Mouse (Mus musculus) liver, adult 2 months (tissue): ENCODE measurements at regions not wholly inside any gene's neighbourhood (a gene's known extent, or its start where the extent isn't known, plus 50 kb on each side); places are given as distances from the start of the nearest gene placed in this dataset.

ENCODE experiments used
- CTCF ChIP-seq: fragments of 200-500 bp; IDR thresholded peaks from 2 replicates; pipeline ENCODE4 v1.5.1; 2011; ENCODE audit warnings: low read depth, low read length, control low read depth
- POLR2A ChIP-seq: fragments of 200-500 bp; IDR thresholded peaks from 2 replicates; pipeline ENCODE4 v1.6.1; 2011; ENCODE audit warnings: low read length, control low read depth; ENCODE audit not compliant: insufficient read depth; ENCODE audit errors: extremely low read depth

DNA sequence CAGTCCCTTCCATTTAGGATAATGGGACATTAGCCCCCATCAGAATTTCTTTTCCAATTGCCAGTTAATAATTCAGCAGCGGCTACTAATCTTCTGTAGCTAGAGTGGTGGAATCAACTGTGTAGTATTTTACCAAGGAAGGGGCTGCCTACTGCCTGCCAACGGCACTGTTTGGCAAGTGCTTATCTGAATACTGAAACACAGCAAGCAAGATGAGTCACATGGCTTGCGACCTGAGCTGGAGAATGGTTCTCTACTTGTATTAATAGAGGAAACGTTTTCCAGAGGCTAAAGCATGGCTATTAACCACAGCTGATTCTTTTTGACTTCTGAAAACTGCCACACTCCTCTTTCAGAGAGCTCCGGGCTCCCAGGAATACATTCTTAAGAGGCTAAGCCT lies 681.6 kb upstream of the Pkdcc start:
- TF ChIP-seq CTCF (no peak), POLR2A (no peak)
